Mouse (Mus musculus) inflammation-experienced regulatory T-cells (primary cell): ENCODE results near the gene Cops6. TPM values are rescaled to one million over a fixed set of nuclear protein-coding genes. Genes with fewer than 3 reads are reported as not detected.

Source experiments
- polyA plus RNA-seq, 2 experiments: library from polyadenylated mRNA; unstranded; fragments of 100-300 nt; shearing (Covaris generic); gene quantifications; one replicate each; pipeline ENCODE4 v1.2.1; 2017

The Cops6 gene
- polyA plus RNA-seq: 100 to 1,000 TPM; 183 to 192 TPM

GRCm38 (mm10) chr5:138160842-138161665 lies at the start of gene Cops6:
Cops6 (plus strand) TSS chr5:138161071.

GRCm38 (mm10) chr5:138116255-138117198 lies 44.3 kb upstream of the Cops6 start, which contains the start of gene Zscan21:
Zscan21 (plus strand) TSS chr5:138116903.

GRCm38 (mm10) chr5:138155443-138155976 lies 5.4 kb upstream of the Cops6 start, which contains the start of gene Zfp113:
Zfp113 (minus strand) TSS chr5:138155744.

GRCm38 (mm10) chr5:138171695-138172491 lies 11.0 kb downstream of the Cops6 start, which contains the start of the genes Ap4m1 and Mcm7:
Ap4m1 (plus strand) TSS chr5:138172002.
Mcm7 (minus strand) TSS chr5:138172422.

GRCm38 (mm10) chr5:138186950-138187638 lies 26.2 kb downstream of the Cops6 start, which contains the start of the genes Taf6 and Cnpy4:
Taf6 (minus strand) TSS chr5:138187451.
Cnpy4 (plus strand) TSS chr5:138187485.

GRCm38 (mm10) chr5:138193771-138194727 lies 33.2 kb downstream of the Cops6 start, which contains the start of gene Mblac1:
Mblac1 (plus strand) TSS chr5:138194314.

Other genes starting within 250 kb of the Cops6 start
- gene Cyp3a13, start 239.5 kb upstream of the Cops6 start, polyA plus RNA-seq: 1 to 10 TPM in 1 of 2 experiments, under 1 TPM in 1; 0.11 to 1.0 TPM
- under 1 TPM in 1 of 2 experiments, not detected in 1; 0.04 TPM for gene Gjc3, start 198.0 kb upstream of the Cops6 start, polyA plus RNA-seq
- gene Azgp1, start 179.6 kb upstream of the Cops6 start, polyA plus RNA-seq: 1 to 10 TPM in 1 of 2 experiments, under 1 TPM in 1; 0.23 to 1.0 TPM
- 1 to 10 TPM in 1 of 2 experiments, under 1 TPM in 1; 0.11 to 2.1 TPM for gene Smok3a, start 139.8 kb upstream of the Cops6 start, polyA plus RNA-seq
- gene Smok3b, start 139.6 kb upstream of the Cops6 start, polyA plus RNA-seq: 1 to 10 TPM in 1 of 2 experiments, not detected in 1; 7.7 TPM
- 1 to 10 TPM in 1 of 2 experiments, under 1 TPM in 1; 0.35 to 2.9 TPM for gene Smok3c, start 107.9 kb upstream of the Cops6 start, polyA plus RNA-seq
- 10 to 100 TPM; 11.9 to 14.3 TPM for gene Zkscan1, start 76.0 kb upstream of the Cops6 start, polyA plus RNA-seq
- gene Zscan21, start 44.2 kb upstream of the Cops6 start, polyA plus RNA-seq: 10 to 100 TPM; 23.1 to 27.3 TPM
- gene Zfp113, start 5.3 kb upstream of the Cops6 start, polyA plus RNA-seq: 10 to 100 TPM; 21.3 to 26.4 TPM
- 1 to 10 TPM; 8.1 to 8.7 TPM for gene Ap4m1, start 10.9 kb downstream of the Cops6 start, polyA plus RNA-seq
- 10 to 100 TPM; 57.4 to 74.1 TPM for gene Mcm7, start 11.4 kb downstream of the Cops6 start, polyA plus RNA-seq
- gene Taf6, start 26.4 kb downstream of the Cops6 start, polyA plus RNA-seq: 10 to 100 TPM; 44.9 to 56.9 TPM
- 10 to 100 TPM; 17.3 to 20.4 TPM for gene Cnpy4, start 26.4 kb downstream of the Cops6 start, polyA plus RNA-seq
- gene Mblac1, start 33.2 kb downstream of the Cops6 start, polyA plus RNA-seq: under 1 TPM; 0.93 to 0.99 TPM
- gene Nxpe5, start 64.8 kb downstream of the Cops6 start, polyA plus RNA-seq: 1 to 10 TPM in 1 of 2 experiments, under 1 TPM in 1; 0.49 to 1.4 TPM
- gene Lamtor4, start 94.4 kb downstream of the Cops6 start, polyA plus RNA-seq: 100 to 1,000 TPM in 1 of 2 experiments, 10 to 100 TPM in 1; 61.4 to 105 TPM
- gene BC037034, start 103.0 kb downstream of the Cops6 start, polyA plus RNA-seq: 10 to 100 TPM; 35.3 to 42.7 TPM
- 1 to 10 TPM; 1.1 to 1.6 TPM for gene Gal3st4, start 111.8 kb downstream of the Cops6 start, polyA plus RNA-seq
- under 1 TPM in 1 of 2 experiments, not detected in 1; 0.02 TPM for gene Gm43720, start 118.9 kb downstream of the Cops6 start, polyA plus RNA-seq
- gene Gpc2, start 118.9 kb downstream of the Cops6 start, polyA plus RNA-seq: 1 to 10 TPM in 1 of 2 experiments, under 1 TPM in 1; 0.86 to 2.2 TPM
- 1 to 10 TPM in 1 of 2 experiments, under 1 TPM in 1; 0.96 to 1.7 TPM for gene Stag3, start 119.2 kb downstream of the Cops6 start, polyA plus RNA-seq
- gene Pvrig, start 180.9 kb downstream of the Cops6 start, polyA plus RNA-seq: 10 to 100 TPM in 1 of 2 experiments, 1 to 10 TPM in 1; 6.0 to 20.3 TPM